Mouse (Mus musculus) erythroblast, embryonic 14.5 days (primary cell): Measurements from ENCODE around the gene Twist2.

Source experiments
- GATA1 ChIP-seq: IDR thresholded peaks from 2 replicates; pipeline ENCODE4 v1.6.1; 2012; ENCODE audit warnings: low read length, inconsistent platforms, mixed read lengths
- TAL1 ChIP-seq: IDR thresholded peaks from 3 replicates; pipeline ENCODE4 v1.6.1; 2012; ENCODE audit warnings: low read length, inconsistent platforms, mixed read lengths

- TF ChIP-seq TAL1 (no peak), GATA1 (no peak)
These were observed 31.0 kb upstream of the Twist2 start for GRCm38 (mm10) chr1:91770221-91770624.
